Mouse (Mus musculus) limb, embryonic 10.5 days (tissue): ENCODE results near the gene Pnrc2. TPM values are rescaled to one million over a fixed set of nuclear protein-coding genes. Genes with fewer than 3 reads are reported as not detected.

Experiments
- DNase-seq: peaks from one replicate; pipeline ENCODE4 v3.0.0-alpha.2; 2017; ENCODE audit warnings: low spot score
- H3K27ac ChIP-seq: fragments of 300-500 bp; sonication (generic); 2 replicates; pipeline ENCODE4 v1.5.1; 2016; ENCODE audit warnings: mild to moderate bottlenecking
- H3K27me3 ChIP-seq: fragments of 300-500 bp; sonication (generic); 2 replicates; pipeline ENCODE4 v1.6.1; 2016; ENCODE audit warnings: low read depth, mild to moderate bottlenecking; ENCODE audit not compliant: poor library complexity, severe bottlenecking
- H3K36me3 ChIP-seq: fragments of 300-500 bp; sonication (generic); 2 replicates; pipeline ENCODE4 v1.6.1; 2016; ENCODE audit warnings: mild to moderate bottlenecking, moderate library complexity
- H3K4me1 ChIP-seq: fragments of 300-500 bp; sonication (generic); 2 replicates; pipeline ENCODE4 v1.6.1; 2016
- H3K4me3 ChIP-seq: fragments of 300-500 bp; sonication (generic); 2 replicates; pipeline ENCODE4 v1.5.1; 2016; ENCODE audit warnings: mild to moderate bottlenecking, moderate library complexity
- H3K9me3 ChIP-seq: fragments of 300-500 bp; sonication (generic); replicated peaks from 2 replicates; pipeline ENCODE4 v1.6.1; 2016; ENCODE audit warnings: mild to moderate bottlenecking
- WGBS: fragments of 180-500 bp; shearing (Covaris S2); methylation state at CpG from one replicate; pipeline ENCODE4 v1.1.7; 2016; 5-methylcytosine and 5-hydroxymethylcytosine counted together
- polyA plus RNA-seq: library from polyadenylated mRNA; unstranded; fragments of >200 nt; fragmentation: Nextera tagmentation; extraction: Ambion mirVana; gene quantifications from 2 replicates; pipeline ENCODE4 v1.2.1, GENCODE M21; 2016

The Pnrc2 gene
- polyA plus RNA-seq, 1 experiment from 2014 or later = 208 TPM

- Histone ChIP-seq H3K4me3 (peak overlapping the region; percentile 93; the same call in 1 of the 2 replicates), H3K36me3 (peaks cover 7% of the 10 kb centered on the region), H3K9me3 (no peaks in the 10 kb centered on the region), H3K4me1 (peaks cover 25% of the 10 kb centered on the region), H3K27ac (peak overlapping the region; percentile 100), H3K27me3 (no peaks in the 10 kb centered on the region)
- DNase-seq = peak; percentile 28
- WGBS = 95% methylated on average over 14 of the region's 14 CpGs
Observed at GRCm38 (mm10) chr4:135853987-135854546, 19.6 kb downstream of the Pnrc2 start.

GRCm38 (mm10) chr4:135851942-135852341 is 21.7 kb downstream of the Pnrc2 start:
- H3K9me3 ChIP-seq = no peaks in the 10 kb centered on the region
- WGBS = 86% methylated on average over 9 of the region's 9 CpGs
- H3K27ac ChIP-seq = no peak overlapping the region
- H3K4me3 ChIP-seq = no peak overlapping the region
- DNase-seq = no peak
- H3K27me3 ChIP-seq = no peaks in the 10 kb centered on the region
- H3K4me1 ChIP-seq = peaks cover 16% of the 10 kb centered on the region
- no peaks in the 10 kb centered on the region for H3K36me3 ChIP-seq

- peak; percentile 27 for DNase-seq
- 37% methylated on average over 13 of the region's 13 CpGs for WGBS
- H3K27ac ChIP-seq = no peak overlapping the region
- peaks cover 16% of the 10 kb centered on the region for H3K4me1 ChIP-seq
- H3K9me3 ChIP-seq = no peaks in the 10 kb centered on the region
- no peaks in the 10 kb centered on the region for H3K27me3 ChIP-seq
- H3K4me3 ChIP-seq = no peak overlapping the region
- H3K36me3 ChIP-seq = no peaks in the 10 kb centered on the region
Observed at GRCm38 (mm10) chr4:135850411-135851095, 23.1 kb downstream of the Pnrc2 start.

- peak; percentile 22 for DNase-seq
- no peaks in the 10 kb centered on the region for H3K9me3 ChIP-seq
- H3K27me3 ChIP-seq = no peaks in the 10 kb centered on the region
- H3K4me1 ChIP-seq = peaks cover 6% of the 10 kb centered on the region
- no peaks in the 10 kb centered on the region for H3K36me3 ChIP-seq
- 75% methylated on average over 5 of the region's 5 CpGs for WGBS
- H3K4me3 ChIP-seq = no peak overlapping the region
- no peak overlapping the region for H3K27ac ChIP-seq
Observed at GRCm38 (mm10) chr4:135847581-135847980, 26.1 kb downstream of the Pnrc2 start.

GRCm38 (mm10) chr4:135844400-135844799 is 29.2 kb downstream of the Pnrc2 start:
- H3K27me3 ChIP-seq = no peaks in the 10 kb centered on the region
- H3K4me3 ChIP-seq = no peak overlapping the region
- WGBS = 85% methylated on average over 6 of the region's 6 CpGs
- no peaks in the 10 kb centered on the region for H3K36me3 ChIP-seq
- no peaks in the 10 kb centered on the region for H3K4me1 ChIP-seq
- no peaks in the 10 kb centered on the region for H3K9me3 ChIP-seq
- H3K27ac ChIP-seq = no peak overlapping the region
- peak; percentile 4 for DNase-seq

GRCm38 (mm10) chr4:135839293-135840011 is 34.2 kb downstream of the Pnrc2 start:
- Histone ChIP-seq H3K9me3 (no peaks in the 10 kb centered on the region), H3K4me1 (peaks cover 5% of the 10 kb centered on the region; the same call in 1 of the 2 replicates), H3K4me3 (no peak overlapping the region), H3K27ac (no peak overlapping the region), H3K27me3 (no peaks in the 10 kb centered on the region), H3K36me3 (no peaks in the 10 kb centered on the region)
- no peak for DNase-seq
- 86% methylated on average over 21 of the region's 21 CpGs for WGBS

GRCm38 (mm10) chr4:135838925-135839292 is 34.7 kb downstream of the Pnrc2 start:
- Histone ChIP-seq H3K27me3 (no peaks in the 10 kb centered on the region), H3K4me1 (peaks cover 9% of the 10 kb centered on the region; the same call in 1 of the 2 replicates), H3K4me3 (no peak overlapping the region), H3K36me3 (no peaks in the 10 kb centered on the region), H3K9me3 (no peaks in the 10 kb centered on the region), H3K27ac (no peak overlapping the region)
- no peak for DNase-seq
- WGBS = 79% methylated on average over 3 of the region's 3 CpGs

GRCm38 (mm10) chr4:135834124-135834717 is 39.4 kb downstream of the Pnrc2 start:
- peaks cover 17% of the 10 kb centered on the region for H3K4me1 ChIP-seq
- no peaks in the 10 kb centered on the region for H3K27me3 ChIP-seq
- no peak for DNase-seq
- no peaks in the 10 kb centered on the region for H3K36me3 ChIP-seq
- H3K9me3 ChIP-seq = no peaks in the 10 kb centered on the region
- H3K27ac ChIP-seq = no peak overlapping the region
- no peak overlapping the region for H3K4me3 ChIP-seq
- 86% methylated on average over 8 of the region's 8 CpGs for WGBS

GRCm38 (mm10) chr4:135833301-135834123 is 40.1 kb downstream of the Pnrc2 start:
- H3K9me3 ChIP-seq = no peaks in the 10 kb centered on the region
- H3K27me3 ChIP-seq = no peaks in the 10 kb centered on the region
- H3K27ac ChIP-seq = no peak overlapping the region
- H3K4me3 ChIP-seq = no peak overlapping the region
- peaks cover 19% of the 10 kb centered on the region for H3K4me1 ChIP-seq
- no peak for DNase-seq
- no peaks in the 10 kb centered on the region for H3K36me3 ChIP-seq
- 80% methylated on average over 12 of the region's 12 CpGs for WGBS

- no peak overlapping the region for H3K4me3 ChIP-seq
- 88% methylated on average over 11 of the region's 11 CpGs for WGBS
- no peaks in the 10 kb centered on the region for H3K9me3 ChIP-seq
- H3K27me3 ChIP-seq = no peaks in the 10 kb centered on the region
- H3K36me3 ChIP-seq = no peaks in the 10 kb centered on the region
- peaks cover 22% of the 10 kb centered on the region for H3K4me1 ChIP-seq
- H3K27ac ChIP-seq = peak overlapping the region; percentile 19; the same call in 1 of the 2 replicates
- no peak for DNase-seq
Observed at GRCm38 (mm10) chr4:135832070-135832469, 41.6 kb downstream of the Pnrc2 start.

- peak; percentile 67 for DNase-seq
- 49% methylated on average over 11 of the region's 11 CpGs for WGBS
Observed at GRCm38 (mm10) chr4:135828491-135828890, 45.2 kb downstream of the Pnrc2 start.

GRCm38 (mm10) chr4:135824254-135824653 is 49.4 kb downstream of the Pnrc2 start:
- no peaks in the 10 kb centered on the region for H3K36me3 ChIP-seq
- H3K4me3 ChIP-seq = no peak overlapping the region
- no peak for DNase-seq
- H3K9me3 ChIP-seq = no peaks in the 10 kb centered on the region
- H3K27me3 ChIP-seq = no peaks in the 10 kb centered on the region
- WGBS = 68% methylated on average over 8 of the region's 8 CpGs
- H3K4me1 ChIP-seq = peaks cover 17% of the 10 kb centered on the region
- no peak overlapping the region for H3K27ac ChIP-seq

More at GRCm38 (mm10) chr4:135828491-135828890, 45.2 kb downstream of the Pnrc2 start:
- peak overlapping the region; percentile 82 for H3K27ac ChIP-seq
- H3K27me3 ChIP-seq = no peaks in the 10 kb centered on the region
- peaks cover 16% of the 10 kb centered on the region for H3K4me1 ChIP-seq
- no peaks in the 10 kb centered on the region for H3K9me3 ChIP-seq
- no peak overlapping the region for H3K4me3 ChIP-seq
- H3K36me3 ChIP-seq = no peaks in the 10 kb centered on the region
